Mouse (Mus musculus) stomach, postnatal 0 days (tissue): Measurements from ENCODE around the gene Gm3055. TPM values are rescaled to one million over a fixed set of nuclear protein-coding genes. Genes with fewer than 3 reads are reported as not detected.
"Not testable (repeated sequence)": the region's sequence is repeated elsewhere in the genome, so short reads cannot be mapped to it uniquely, and the experiment has no call there.

Experiments
- ATAC-seq: fragments of 200-750 bp; cut with Nextera tagmentation; 2 replicates; pipeline ENCODE4 v1.8.0; 2017; ENCODE audit not compliant: low FRiP score, low TSS enrichment
- DNase-seq: peaks from one replicate; pipeline ENCODE4 v3.0.0-alpha.2; 2016; ENCODE audit warnings: low spot score
- H3K27ac ChIP-seq: fragments of 300-500 bp; sonication (generic); replicated peaks from 2 replicates; pipeline ENCODE4 v1.5.1; 2014; ENCODE audit warnings: mild to moderate bottlenecking, control low read depth
- H3K27me3 ChIP-seq: fragments of 300-500 bp; sonication (generic); 2 replicates; pipeline ENCODE4 v1.6.1; 2014; ENCODE audit warnings: low read length; ENCODE audit not compliant: control insufficient read depth, insufficient read depth
- H3K36me3 ChIP-seq: fragments of 300-500 bp; sonication (generic); 2 replicates; pipeline ENCODE4 v1.6.1; 2014; ENCODE audit warnings: low read length, mixed read lengths; ENCODE audit not compliant: control insufficient read depth, insufficient read depth
- H3K4me1 ChIP-seq: fragments of 300-500 bp; sonication (generic); replicated peaks from 2 replicates; pipeline ENCODE4 v1.6.1; 2014; ENCODE audit warnings: antibody characterized with exemption; ENCODE audit not compliant: control insufficient read depth, insufficient read depth
- H3K4me2 ChIP-seq: fragments of 300-500 bp; sonication (generic); replicated peaks from 2 replicates; pipeline ENCODE4 v1.6.1; 2014; ENCODE audit warnings: low read depth, mild to moderate bottlenecking, control low read depth, moderate library complexity
- H3K4me3 ChIP-seq: fragments of 300-500 bp; sonication (generic); 2 replicates; pipeline ENCODE4 v1.5.1; 2014; ENCODE audit warnings: low read depth, low read length, control low read depth
- H3K9ac ChIP-seq: fragments of 300-500 bp; sonication (generic); 2 replicates; pipeline ENCODE4 v1.6.1; 2014; ENCODE audit warnings: mild to moderate bottlenecking, low read length, control low read depth, mixed read lengths
- H3K9me3 ChIP-seq: fragments of 300-500 bp; sonication (generic); 2 replicates; pipeline ENCODE4 v1.6.1; 2016; ENCODE audit warnings: low read length; ENCODE audit not compliant: control insufficient read depth
- WGBS: fragments of 180-500 bp; shearing (Covaris S2); extraction: QIAGEN DNeasy Blood & Tissue Kit; methylation state at CpG from one replicate; pipeline ENCODE4 v1.1.7; 2014; 5-methylcytosine and 5-hydroxymethylcytosine counted together
- polyA plus RNA-seq: library from polyadenylated mRNA; unstranded; fragments of >200 nt; fragmentation: Nextera tagmentation; extraction: Ambion mirVana; gene quantifications from 2 replicates; pipeline ENCODE4 v1.2.1, GENCODE M21; 2015

The Gm3055 gene
- 1.7 and 1.9 TPM in 2 replicates for polyA plus RNA-seq

- ATAC-seq, result peak; percentile 94
- not testable (repeated sequence) for H3K4me2 ChIP-seq, H3K9me3 ChIP-seq, H3K36me3 ChIP-seq, H3K4me1 ChIP-seq, H3K27ac ChIP-seq, H3K4me3 ChIP-seq, DNase-seq, H3K27me3 ChIP-seq, H3K9ac ChIP-seq
- WGBS, result no CpG with 5 or more reads among the region's 43 CpGs
These were observed at the start of gene Gm3055 for GRCm38 (mm10) chr10:81770506-81771403. Gene Gm3055 (minus strand): TSS chr10:81771161.

- not testable (repeated sequence) for H3K36me3 ChIP-seq, H3K27me3 ChIP-seq, H3K4me1 ChIP-seq, H3K4me2 ChIP-seq, H3K9me3 ChIP-seq, H3K4me3 ChIP-seq, ATAC-seq, H3K27ac ChIP-seq, H3K9ac ChIP-seq
- DNase-seq, result peak; percentile 7
- WGBS, result 22% methylated on average over 7 of the region's 20 CpGs
These were observed 40.9 kb upstream of the Gm3055 start, which contains the start of gene Gm4767 for GRCm38 (mm10) chr10:81811899-81812298. Gene Gm4767 (plus strand): TSS chr10:81812186.

- H3K36me3 ChIP-seq, H3K27me3 ChIP-seq, H3K4me3 ChIP-seq, H3K9ac ChIP-seq, H3K9me3 ChIP-seq, H3K27ac ChIP-seq, H3K4me2 ChIP-seq, DNase-seq, H3K4me1 ChIP-seq, ATAC-seq: not testable (repeated sequence)
- no CpG with 5 or more reads among the region's 3 CpGs for WGBS
These were observed 430 bp upstream of the Gm3055 start for GRCm38 (mm10) chr10:81771404-81771777.

- H3K4me1 ChIP-seq, H3K27ac ChIP-seq, DNase-seq, H3K36me3 ChIP-seq, H3K9ac ChIP-seq, H3K4me2 ChIP-seq, H3K9me3 ChIP-seq, H3K4me3 ChIP-seq, H3K27me3 ChIP-seq: not testable (repeated sequence)
- WGBS, result no CpG with 5 or more reads among the region's 46 CpGs
- peak; percentile 100 for ATAC-seq
These were observed 66.2 kb downstream of the Gm3055 start, which contains the start of gene Zfp433 for GRCm38 (mm10) chr10:81704531-81705301. Gene Zfp433 (plus strand): TSS chr10:81704825.

Other genes starting within 250 kb of the Gm3055 start
- gene Gna15, start 246.9 kb downstream of the Gm3055 start, polyA plus RNA-seq, result 9.8 and 10.1 TPM in 2 replicates
- gene Gna11, start 226.0 kb downstream of the Gm3055 start, polyA plus RNA-seq, result 62.5 and 70.7 TPM in 2 replicates
- gene Aes, start 211.7 kb downstream of the Gm3055 start, polyA plus RNA-seq, result 429 and 495 TPM in 2 replicates
- gene Tle2, start 196.6 kb downstream of the Gm3055 start, polyA plus RNA-seq, result 4.8 and 6.9 TPM in 2 replicates
- 7.6 and 8.9 TPM in 2 replicates for gene Tle6, start 170.1 kb downstream of the Gm3055 start, polyA plus RNA-seq
- gene BC025920, start 164.9 kb downstream of the Gm3055 start, polyA plus RNA-seq, result 0.24 and 0.35 TPM in 2 replicates
- gene Sirt6, start 143.4 kb downstream of the Gm3055 start, polyA plus RNA-seq, result 15.1 and 15.6 TPM in 2 replicates
- gene Ankrd24, start 142.6 kb downstream of the Gm3055 start, polyA plus RNA-seq, result 3.3 and 5.3 TPM in 2 replicates
- gene Gm10778, start 122.1 kb downstream of the Gm3055 start, polyA plus RNA-seq, result 2.4 TPM in 2 replicates
- 8.2 and 8.5 TPM in 2 replicates for gene Zfp433, start 66.3 kb downstream of the Gm3055 start, polyA plus RNA-seq
- gene Gm4767, start 41.0 kb upstream of the Gm3055 start, polyA plus RNA-seq, result 1.4 and 1.6 TPM in 2 replicates
- 4.0 and 4.6 TPM in 2 replicates for gene Gm32687, start 92.8 kb upstream of the Gm3055 start, polyA plus RNA-seq
- gene Zfp781, start 159.3 kb upstream of the Gm3055 start, polyA plus RNA-seq, result 0.68 and 0.89 TPM in 2 replicates